Mouse (Mus musculus) Muller cell, postnatal 12 days (primary cell): ENCODE results near the gene Zdhhc18.
A peak's percentile ranks its signal among the peaks of the same experiment; 100 is the strongest.

ENCODE experiments used
- DNase-seq: peaks from one replicate; pipeline ENCODE4 v3.0.0-alpha.2; 2015; ENCODE audit errors: inconsistent ontology term

Gene Zdhhc18

GRCm38 (mm10) chr4:133604175-133604574 lies 45.8 kb downstream of the Zdhhc18 start:
- no peak for DNase-seq

- no peak for DNase-seq
Observed at GRCm38 (mm10) chr4:133603056-133603455, 46.9 kb downstream of the Zdhhc18 start.

- no peak for DNase-seq
Observed at GRCm38 (mm10) chr4:133601721-133602218, 48.2 kb downstream of the Zdhhc18 start, which contains the start of gene Sfn. Sfn (minus strand) TSS chr4:133602168.

GRCm38 (mm10) chr4:133600306-133600705 lies 49.6 kb downstream of the Zdhhc18 start:
- DNase-seq, result no peak

GRCm38 (mm10) chr4:133599571-133600073 lies 50.3 kb downstream of the Zdhhc18 start:
- DNase-seq, result peak; percentile 98

GRCm38 (mm10) chr4:133599116-133599515 lies 50.8 kb downstream of the Zdhhc18 start:
- DNase-seq, result peak; percentile 6

- no peak for DNase-seq
Observed at GRCm38 (mm10) chr4:133598616-133599015, 51.3 kb downstream of the Zdhhc18 start.

GRCm38 (mm10) chr4:133596084-133596483 lies 53.9 kb downstream of the Zdhhc18 start:
- DNase-seq, result no peak

GRCm38 (mm10) chr4:133595538-133595937 lies 54.4 kb downstream of the Zdhhc18 start:
- DNase-seq, result peak; percentile 84

GRCm38 (mm10) chr4:133592570-133592969 lies 57.4 kb downstream of the Zdhhc18 start:
- DNase-seq, result peak; percentile 93

- peak; percentile 73 for DNase-seq
Observed at GRCm38 (mm10) chr4:133584059-133584951, 65.6 kb downstream of the Zdhhc18 start, which contains the start of gene Gpn2. Gpn2 (plus strand) TSS chr4:133584362.

- no peak for DNase-seq
Observed at GRCm38 (mm10) chr4:133583690-133584058, 66.3 kb downstream of the Zdhhc18 start.

- no peak for DNase-seq
Observed at GRCm38 (mm10) chr4:133577983-133578382, 72.0 kb downstream of the Zdhhc18 start.

GRCm38 (mm10) chr4:133574843-133575202 lies 75.1 kb downstream of the Zdhhc18 start:
- DNase-seq, result no peak

- peak; percentile 88 for DNase-seq
Observed at GRCm38 (mm10) chr4:133574070-133574842, 75.7 kb downstream of the Zdhhc18 start, which contains the start of gene Gpatch3. Gpatch3 (plus strand) TSS chr4:133574745.

GRCm38 (mm10) chr4:133570066-133570466 lies 79.9 kb downstream of the Zdhhc18 start:
- DNase-seq, result peak; percentile 84

GRCm38 (mm10) chr4:133569291-133570065 lies 80.5 kb downstream of the Zdhhc18 start:
- DNase-seq, result no peak

- DNase-seq, result no peak
Observed at GRCm38 (mm10) chr4:133567251-133567650, 82.7 kb downstream of the Zdhhc18 start.

GRCm38 (mm10) chr4:133563123-133563571 lies 86.8 kb downstream of the Zdhhc18 start:
- DNase-seq, result peak; percentile 45

- DNase-seq, result no peak
Observed at GRCm38 (mm10) chr4:133561622-133562021, 88.3 kb downstream of the Zdhhc18 start.

GRCm38 (mm10) chr4:133559846-133560245 lies 90.1 kb downstream of the Zdhhc18 start:
- no peak for DNase-seq
